Mouse (Mus musculus) ES-CJ7 (cell line): ENCODE measurements around the gene Myoz2.

ENCODE experiments used
- DNase-seq: peaks from one replicate; pipeline ENCODE4 v3.0.0; 2011; ENCODE audit warnings: low read depth, low spot score

The Myoz2 gene

DNA sequence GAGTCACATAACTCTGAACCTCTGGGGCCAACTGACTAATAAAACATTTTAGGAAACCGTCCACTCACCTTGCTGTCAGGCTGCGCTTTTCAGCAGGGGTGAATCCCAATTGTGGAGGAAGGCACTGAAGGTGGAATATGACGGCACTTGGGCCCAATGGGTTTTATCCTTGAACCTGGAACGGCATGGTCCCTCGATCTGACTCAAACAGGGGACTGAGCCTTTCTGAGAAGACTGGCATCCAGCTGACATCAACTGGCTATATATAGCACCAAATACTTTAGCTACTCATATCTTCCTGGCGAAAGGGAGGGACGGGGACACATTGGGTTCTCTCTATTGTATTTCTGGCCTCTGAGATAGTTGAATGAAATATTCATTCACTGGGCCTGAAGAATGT is at the start of gene Myoz2:
Gene Myoz2, minus strand, starts transcription at position 264 of the 400 bp plus-strand sequence.
- no peak for DNase-seq

DNA sequence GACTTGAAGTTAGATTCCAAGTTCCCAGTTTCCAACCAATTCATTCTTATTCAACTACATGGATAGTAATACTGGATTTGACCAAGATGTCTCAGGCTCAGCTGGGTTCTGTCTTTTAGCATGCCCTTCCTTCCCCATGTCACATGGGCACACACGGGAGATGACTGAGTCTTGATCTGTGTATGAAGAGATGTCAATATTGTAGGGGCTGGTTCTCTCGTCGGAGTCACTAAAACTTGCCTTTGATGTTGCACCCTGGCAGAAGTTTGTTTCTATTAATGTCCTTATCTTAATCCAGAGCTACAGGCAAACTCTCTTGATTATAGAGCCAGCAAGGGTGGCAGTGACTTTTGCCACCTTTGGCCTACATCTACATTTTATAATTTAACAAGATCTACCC is 46.9 kb upstream of the Myoz2 start:
- DNase-seq = no peak

DNA sequence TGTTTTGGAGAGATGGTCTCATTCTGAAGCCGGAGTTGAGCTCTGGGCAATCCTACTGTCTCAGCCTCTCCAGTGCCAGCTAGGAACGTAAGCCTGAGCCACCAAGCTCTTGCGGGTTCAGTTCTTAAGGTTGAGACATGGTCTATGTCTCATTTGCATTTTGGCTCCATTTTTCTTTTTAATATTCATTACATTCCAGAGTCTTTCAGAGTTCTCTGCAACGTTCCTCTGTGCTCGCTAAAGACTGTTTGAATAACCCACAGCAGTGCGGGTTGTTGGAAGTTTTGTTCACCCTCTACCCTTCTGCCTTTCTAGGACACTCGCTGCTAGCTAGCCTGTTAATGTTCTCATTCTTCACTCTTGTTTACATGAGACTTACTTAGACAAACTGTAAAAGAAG is 46.1 kb upstream of the Myoz2 start:
- no peak for DNase-seq

DNA sequence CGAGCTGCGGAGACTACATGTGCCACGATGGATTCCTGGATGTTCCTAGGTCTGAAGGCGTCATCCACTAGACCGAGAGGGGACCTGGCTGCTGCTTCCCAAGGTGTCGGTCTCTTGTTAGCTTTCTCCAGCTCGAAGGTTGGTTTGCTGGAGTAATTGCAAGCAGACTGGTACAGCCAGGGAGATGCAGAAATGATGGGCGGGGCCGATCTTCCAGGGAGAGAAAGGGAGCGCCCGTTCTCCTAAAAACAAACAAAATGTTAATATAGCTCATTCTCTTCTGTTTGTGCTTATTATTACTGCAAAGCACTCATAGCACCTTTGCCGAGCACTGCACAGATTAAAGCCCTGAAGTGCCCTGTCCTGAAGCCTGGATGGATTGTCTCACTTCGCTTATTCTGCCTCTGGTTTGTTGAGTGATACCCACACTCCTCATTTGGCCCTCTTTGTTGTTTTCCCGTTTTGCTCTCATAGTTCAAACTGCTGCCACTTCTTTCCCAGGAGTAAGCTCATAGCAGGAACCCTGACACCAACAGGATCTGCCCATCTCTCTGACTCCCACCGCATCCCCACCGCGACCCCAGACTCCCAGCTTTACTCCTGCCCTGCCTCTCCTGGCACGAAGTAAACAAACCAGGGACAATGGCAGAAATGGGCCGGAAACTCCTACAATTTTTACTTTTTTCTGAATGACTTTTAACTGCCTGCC is 45.4 kb upstream of the Myoz2 start:
- no peak for DNase-seq

DNA sequence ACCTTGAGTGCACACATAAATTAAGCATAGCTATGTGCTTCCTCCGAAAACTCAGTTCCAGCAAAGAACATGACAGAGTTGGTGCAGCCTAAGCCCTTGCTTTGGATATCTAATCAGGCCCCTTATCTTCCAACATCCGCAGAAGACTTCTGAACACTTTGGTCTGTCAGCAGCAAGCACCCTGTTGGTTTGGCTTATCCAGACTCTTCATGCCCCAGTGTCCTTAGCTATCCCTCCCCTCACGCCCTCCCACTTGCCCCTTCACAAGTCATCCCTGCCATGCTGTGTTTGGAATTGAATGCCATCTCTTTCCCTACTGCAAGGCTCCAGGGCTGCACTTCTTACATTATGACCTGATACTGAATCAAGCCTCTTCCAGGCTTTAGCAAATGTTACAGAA is 40.9 kb upstream of the Myoz2 start:
- DNase-seq = no peak

DNA sequence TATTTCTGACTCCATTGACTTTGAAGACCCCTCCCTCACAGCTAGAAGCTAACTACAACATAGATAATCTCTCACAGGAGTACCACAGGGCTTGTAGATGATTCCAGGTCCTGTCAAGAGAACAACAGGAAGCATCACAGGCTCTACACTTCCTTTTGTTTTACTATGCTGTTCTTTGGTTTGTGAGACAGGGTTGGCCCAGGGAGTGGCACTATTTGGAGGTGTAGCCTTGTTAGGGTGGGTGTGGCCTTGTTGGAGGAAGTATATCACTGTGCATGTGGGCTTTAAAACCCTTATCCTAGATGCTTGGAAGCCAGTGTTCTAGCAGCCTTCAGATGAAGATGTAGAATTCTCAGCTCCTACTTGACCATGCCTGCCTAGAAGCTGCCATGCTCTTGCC is 40.2 kb upstream of the Myoz2 start:
- DNase-seq = no peak

DNA sequence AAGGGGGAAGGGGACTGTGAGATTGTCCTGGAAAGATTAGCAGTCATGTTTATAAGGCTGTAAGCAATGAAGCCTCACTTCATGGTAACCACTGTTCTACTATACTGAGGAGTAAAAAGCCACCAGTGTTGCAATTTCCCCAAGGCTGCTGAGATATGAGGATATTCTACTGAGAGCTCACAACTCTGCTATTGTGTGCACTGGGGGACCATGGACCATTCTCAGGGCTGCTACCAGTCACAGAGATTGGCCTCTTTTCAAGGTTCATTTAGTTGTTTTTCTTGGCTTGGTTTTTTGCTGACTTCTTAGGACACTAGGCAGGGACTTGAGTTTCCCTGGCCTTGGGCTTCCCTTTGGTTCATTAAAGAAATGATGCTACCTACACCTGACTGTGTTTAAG is 38.5 kb upstream of the Myoz2 start:
- DNase-seq = no peak

DNA sequence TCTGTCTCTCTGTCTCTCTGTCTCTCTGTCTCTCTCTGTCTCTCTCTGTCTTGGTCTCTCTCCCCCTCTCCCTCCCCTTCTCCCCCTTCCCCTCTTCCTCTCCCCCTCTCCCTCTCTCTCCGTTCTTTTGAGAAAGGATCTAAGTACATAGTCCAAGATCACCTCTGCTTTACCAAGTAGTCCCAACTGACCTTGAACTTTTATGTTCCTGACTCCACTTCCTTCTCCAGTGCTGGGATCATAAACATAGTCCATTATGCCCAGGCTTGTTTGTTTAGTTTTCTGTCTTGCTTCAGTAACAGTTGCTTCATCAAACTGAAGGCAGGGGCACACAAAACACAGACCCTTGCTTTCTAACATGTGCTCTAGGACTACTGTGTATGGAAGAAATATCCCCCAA is 37.7 kb upstream of the Myoz2 start:
- DNase-seq = no peak

DNA sequence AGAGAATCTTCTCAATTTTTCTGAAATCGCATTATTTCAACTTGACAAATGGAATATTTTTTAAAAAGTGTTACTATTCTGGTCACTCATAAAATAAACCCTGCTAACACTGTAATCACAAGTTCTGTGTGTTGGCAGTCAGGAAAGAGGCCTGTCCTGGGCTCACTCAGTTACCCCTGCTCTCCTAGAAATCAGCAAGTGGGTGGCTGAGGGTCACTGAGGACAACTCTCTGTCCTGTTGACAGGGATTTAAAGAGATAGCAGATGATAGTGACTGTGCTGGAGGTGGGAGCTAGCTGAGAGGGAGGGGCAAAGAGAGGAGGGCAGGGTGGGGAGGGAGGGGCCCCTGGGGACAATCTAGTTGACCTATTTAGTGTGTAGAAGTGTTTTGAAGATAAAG is 36.2 kb upstream of the Myoz2 start:
- peak; percentile 8 for DNase-seq

DNA sequence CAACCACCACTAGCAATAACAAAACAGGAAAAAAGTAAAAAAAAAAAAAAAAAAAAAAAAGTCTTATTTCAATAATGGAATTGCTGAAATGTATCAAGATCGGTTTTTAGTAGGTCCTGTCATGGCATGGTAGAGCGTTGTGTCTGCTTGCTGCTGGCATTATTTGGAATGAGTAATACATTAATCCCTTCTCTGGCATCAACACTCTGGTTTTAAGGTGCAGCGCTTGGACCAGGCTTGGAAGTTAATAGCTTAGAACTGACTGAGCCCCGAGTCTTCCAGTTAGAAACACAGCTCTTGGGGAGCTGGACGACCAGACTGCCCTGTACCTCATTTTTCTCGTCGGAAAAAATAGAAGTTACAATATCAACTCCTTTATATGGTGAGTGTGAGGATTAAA is 32.0 kb upstream of the Myoz2 start:
- DNase-seq = no peak

DNA sequence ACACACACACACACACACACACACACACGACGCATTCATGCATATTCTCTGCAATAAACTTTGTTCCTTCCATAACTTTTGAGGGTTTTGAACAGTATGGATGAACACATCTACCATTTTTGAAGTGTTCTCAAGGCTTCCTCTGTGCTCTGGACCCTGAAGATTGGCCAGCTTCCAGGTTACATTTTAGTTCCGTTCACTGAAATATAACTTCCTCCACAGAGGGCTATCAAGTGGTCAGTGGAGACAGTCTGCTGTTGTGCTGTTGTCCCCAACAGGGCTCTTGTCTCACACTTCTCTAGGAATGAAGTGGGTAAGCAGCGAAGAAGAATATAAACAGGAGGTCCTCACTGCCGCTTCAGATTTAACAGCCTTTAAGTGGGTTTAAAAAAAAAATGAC is 30.7 kb upstream of the Myoz2 start:
- no peak for DNase-seq

DNA sequence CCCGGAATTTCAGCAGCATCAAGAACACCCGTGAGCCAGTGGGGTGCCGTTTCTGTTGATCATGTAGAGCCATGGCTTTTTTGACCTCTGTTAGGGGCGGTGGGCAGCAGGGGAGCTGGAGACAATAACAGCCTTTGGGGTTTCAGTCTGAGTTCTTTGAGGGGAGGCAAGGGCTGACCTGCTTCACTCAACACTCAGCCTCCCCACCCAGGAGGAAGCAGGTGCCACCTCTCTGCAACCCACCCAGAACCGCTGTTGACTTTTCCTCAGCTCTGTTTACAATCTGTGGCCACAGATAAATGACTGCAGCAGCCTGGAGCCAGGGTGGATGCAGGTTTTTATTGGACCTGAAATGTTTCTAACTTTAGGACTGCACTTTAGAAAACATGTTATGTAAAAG is 29.4 kb upstream of the Myoz2 start:
- no peak for DNase-seq

DNA sequence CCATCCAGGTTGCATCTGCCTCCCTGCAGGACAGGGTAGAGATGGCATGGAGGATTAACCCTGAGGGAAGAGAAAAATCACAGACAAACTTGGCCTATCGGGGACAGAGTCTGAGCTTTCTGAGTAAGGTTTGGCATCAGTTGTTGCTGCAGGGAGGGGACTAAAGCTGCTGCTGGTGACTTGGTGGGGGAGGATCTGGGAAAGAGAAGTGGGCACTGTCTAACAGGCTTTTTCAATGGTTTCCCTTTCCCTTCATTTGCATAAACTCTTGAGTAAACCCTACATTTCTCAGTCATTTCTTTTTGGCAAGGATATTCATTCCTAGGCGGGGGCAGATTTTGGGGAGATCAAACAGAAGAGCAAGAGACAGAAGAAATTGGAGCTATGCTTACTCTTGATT is 27.1 kb upstream of the Myoz2 start:
- DNase-seq = no peak

DNA sequence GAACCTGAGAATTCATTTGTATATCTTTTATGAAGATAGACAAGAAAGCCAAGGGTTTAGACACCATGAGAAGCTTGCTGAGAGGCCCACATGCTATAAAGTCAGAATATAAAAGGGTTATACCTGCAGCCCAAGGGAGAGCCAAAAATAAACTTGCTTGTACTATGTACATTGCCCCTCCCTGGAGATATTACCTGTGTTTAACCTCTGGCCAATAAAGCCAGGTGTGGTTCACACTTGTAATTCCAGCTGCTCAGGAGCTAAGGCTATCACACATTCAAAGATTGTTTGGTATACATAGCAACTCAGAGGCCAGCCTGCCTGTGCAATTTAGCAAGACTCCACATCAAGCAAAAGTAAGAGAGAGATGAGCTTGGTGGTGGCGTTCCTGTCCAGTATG is 24.0 kb upstream of the Myoz2 start:
- DNase-seq = no peak

DNA sequence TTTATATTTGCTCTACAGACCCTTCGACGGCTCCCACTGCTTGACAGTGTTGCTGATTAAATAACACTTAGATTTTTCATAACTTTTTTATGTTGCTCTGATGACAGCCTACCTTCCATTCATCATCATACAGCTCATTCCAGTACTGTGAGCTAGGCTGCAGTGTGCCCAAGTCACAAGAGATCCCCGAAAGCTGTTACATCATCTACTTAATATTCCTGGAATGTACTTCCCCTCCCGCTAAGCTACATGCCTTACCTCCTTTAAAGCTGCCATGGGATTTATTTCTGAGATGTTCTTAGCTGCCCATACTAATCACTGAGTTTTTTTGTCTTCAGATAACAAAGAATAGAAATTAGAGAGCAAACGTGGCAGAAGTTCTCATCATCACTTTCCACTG is 19.4 kb upstream of the Myoz2 start:
- DNase-seq = no peak

DNA sequence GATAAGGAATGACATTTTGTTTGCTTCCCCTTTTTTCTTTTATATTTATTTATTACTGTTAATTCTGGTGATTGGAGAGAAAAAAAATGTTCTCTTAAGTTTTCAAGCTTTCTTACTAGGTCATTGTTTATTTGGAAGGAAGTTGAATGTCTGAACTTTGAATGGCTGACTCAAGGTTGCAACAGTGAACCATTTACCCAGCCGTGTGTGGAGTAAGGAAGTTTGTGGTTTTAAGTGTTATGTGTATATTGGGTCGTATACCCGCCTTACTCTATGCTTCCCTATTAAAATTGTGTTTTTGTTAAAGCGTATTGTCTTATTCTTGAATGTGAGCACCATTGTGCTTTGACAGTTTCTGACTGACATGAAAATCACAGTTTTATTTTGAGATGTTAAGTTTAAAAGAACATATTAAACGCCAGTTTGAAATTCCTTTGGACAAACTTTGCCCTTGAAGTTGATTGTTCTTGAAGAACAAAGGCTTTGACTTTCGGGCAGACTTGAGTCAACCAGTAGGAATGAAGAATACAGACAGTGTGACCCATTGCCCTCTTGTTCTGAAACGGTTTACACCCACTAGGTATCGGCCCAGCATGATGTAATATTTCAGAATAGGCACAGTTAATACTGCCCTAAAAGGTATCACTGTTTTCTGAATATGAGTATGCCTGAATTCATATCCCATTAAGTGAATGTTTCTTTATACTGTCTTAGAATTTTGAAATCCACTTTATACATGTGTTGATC is 18.6 kb upstream of the Myoz2 start:
- DNase-seq = peak; percentile 17

DNA sequence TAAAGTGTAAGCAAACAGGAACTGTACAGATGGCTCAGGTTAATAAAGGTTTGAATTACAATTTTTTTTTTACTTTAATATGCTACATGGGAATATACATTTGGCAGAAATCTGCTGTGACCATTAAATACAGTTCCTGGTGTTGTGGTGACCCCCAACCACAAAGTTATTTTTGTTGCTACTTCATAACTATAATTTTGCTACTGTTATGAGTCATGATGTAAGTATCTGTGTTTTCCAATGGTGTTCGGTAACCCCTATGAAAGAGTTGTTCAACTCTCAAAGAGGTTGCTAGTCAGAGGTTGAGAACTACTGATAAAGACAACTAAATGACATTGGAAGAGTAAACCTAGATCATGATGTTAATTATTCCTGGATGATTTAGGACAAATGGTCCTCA is 7.5 kb upstream of the Myoz2 start:
- DNase-seq = no peak

DNA sequence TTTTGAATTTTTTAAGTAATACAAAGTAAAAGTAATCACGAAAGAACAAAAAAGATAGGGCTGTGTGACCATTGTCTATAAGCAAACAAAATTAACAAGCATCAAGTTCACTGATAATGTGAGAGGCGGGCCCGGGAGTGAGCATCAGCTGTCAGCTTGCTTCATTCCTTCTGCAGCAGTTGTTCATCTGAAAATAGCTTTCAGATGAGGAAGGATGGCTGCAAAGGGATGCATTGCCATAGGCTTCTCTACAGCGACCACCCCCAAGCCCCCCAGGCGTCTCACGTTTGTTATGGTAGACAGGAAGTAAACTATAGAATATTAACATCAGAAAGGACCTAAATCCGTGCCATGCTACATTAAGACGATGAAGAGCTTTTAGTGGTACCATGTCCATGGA is 1.0 kb downstream of the Myoz2 start:
- DNase-seq = no peak

DNA sequence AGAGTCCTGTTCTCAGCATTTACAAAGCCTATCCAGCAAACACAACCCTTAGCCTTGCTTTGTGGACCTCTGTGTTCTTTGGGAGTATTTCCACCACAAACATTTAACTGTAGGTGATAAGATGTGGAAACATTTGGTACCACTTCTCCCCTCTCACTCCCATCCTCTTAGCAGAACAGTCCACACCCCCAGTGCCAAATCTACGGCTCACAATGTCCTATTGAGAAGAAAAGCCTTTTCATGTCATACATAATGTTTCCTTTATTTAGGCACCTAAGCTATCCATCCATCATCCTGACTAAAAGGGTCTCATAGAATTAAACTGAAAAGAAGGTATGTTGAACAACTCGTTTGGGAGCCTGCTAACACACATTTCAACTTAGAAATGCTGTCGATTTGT is 9.2 kb downstream of the Myoz2 start:
- no peak for DNase-seq

DNA sequence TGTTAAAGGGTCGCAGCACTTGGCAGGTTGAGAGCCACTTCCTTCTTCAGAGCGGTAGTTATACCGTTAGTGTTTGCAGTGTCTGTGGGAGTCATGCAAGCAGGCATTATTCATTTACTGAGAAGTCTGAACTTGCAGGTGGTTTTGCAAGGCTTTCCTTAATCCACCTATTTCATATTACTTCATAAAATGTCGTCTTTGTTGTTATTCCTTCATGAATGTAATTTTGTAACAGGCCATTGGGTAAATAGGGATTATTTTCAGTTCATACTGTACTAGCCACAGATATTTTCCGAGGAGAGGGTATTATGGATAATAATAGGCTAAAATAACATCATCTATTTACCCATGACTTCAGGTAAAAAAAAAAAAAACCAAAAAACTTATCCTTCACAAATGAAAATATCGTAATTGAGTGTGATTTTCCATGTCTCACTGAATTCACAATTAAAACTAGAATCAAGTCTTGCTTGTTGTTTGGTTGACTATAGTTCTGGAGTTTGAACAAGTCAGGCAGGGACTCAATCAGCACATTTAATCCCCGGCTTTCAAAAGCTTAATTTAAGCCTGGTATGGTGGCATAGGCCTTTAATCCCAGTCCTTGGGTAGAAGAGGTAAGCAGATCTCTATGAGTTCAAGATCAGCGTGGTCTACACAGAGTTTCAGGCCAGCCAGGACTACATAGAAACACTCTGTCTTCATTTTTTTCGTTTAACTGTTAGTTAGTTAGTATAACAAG is 10.2 kb downstream of the Myoz2 start:
- no peak for DNase-seq

DNA sequence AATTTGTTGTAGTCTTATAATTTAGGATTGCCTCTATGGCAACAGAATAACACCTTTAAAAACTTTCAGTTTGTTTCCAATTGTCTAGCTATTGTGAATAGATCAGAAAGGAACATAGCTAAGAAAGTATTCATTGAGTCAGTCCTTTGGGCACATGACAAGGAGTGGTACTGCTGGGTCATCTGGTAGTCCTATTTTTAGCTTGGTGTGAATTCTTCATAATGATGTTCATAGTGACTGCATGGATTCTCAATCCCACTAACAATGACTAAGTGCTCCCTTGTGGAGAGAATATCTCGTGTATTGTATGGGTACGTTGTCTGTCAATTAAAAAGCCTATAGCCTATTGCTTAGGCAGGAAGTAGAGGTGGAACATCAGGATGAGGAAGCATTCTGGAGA is 16.0 kb downstream of the Myoz2 start:
- no peak for DNase-seq

DNA sequence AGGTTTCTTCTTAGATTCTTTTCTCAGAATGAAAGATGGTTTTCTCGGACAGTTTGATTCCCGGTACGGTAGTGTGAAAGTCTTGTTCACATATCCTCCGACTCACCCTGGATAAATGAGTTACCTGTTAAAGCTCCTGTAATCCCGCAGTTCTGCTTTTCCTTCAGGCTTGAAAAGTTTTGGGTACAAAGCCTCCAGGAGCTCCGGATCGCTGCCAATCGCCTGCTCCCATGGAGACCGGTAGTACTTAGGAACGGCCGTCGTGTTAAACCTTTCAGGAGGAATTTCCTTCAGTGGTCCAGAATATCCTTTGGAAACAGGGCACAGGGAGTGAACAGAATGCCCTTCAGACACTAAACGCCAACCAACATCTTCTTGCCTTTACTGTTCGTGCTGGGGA is 21.3 kb downstream of the Myoz2 start:
- DNase-seq = no peak

DNA sequence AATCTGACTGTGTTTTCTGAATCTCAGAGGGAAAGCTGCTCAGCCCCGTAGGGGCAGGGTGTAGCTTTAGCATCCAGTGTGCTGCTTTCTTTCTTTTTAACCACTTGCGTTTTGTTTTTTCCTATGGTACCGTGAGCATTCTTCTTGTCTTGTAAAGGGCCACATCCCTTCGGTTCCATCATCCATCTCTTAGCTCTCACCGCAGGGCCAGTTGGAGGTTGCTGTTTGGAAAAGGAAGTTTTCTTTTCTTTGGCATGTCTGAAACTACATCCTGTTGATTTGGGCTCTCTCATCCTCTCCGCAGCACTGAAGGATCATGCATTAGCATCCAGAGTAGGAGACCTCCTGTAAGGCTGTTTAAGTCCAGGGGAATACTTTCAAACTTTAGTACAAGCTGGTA is 25.4 kb downstream of the Myoz2 start:
- no peak for DNase-seq
